Mouse (Mus musculus) lung, adult 18-20 months (tissue): Measurements from ENCODE around the gene Mafb.
A peak's percentile ranks its signal among the peaks of the same experiment; 100 is the strongest.

Experiments used
- DNase-seq, 2 experiments: peaks; one replicate each; pipeline ENCODE4 v3.0.0; 2022; ENCODE audit warnings: mixed read lengths in 2 of 2

Gene Mafb

DNA sequence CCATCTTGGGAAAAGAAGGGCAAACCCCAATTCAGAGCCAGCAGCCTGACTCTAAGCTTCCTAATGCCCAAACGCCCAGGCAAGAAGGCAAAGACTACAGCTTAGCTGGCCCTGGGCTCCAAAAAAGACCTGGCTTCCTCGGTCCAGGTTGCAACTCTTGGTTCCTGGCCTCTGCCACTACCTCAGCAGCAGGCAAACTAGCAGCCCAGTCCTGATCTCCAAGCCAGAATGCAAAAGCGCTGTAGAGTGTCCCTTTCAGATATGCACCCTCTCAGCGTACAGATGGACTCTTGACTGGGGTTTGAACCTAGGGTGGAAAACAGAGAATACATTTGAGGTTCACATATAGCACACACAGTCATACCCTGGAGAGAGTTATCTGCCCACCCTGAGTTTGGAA is 3.7 kb downstream of the Mafb start:
- no peak for DNase-seq

DNA sequence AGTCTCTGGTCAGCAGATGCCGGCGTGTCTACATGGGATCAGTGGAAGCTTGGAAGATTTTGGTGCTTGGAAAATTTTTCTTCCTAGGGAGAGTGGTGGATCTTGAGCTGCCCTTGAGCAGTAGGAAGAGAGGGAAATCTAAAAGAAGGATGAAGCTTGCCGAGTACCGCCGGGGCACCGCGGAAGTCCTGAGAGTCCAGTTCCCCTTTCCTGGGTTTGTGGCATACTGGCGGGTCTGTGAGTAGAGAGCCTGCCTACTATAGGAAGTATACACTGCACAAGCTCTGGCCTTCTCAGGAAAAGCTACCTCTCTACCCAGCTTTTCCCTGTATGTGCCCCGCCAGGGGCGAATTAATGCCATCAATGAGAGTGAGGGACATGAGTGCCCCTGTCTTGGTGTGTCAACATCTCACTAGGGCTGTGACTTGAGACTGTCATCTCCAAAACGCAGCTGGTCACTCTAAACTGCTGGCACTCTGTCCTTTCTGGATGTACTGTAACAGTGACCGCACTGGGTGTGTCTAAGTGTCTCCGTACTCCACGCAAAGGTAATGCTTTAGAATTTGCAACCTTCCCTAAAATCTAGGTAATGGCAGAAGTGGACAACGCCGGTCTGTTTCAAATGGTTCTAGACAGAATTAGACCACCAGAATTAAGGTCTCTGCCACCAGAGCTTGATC is 5.3 kb downstream of the Mafb start:
- no peak for DNase-seq

DNA sequence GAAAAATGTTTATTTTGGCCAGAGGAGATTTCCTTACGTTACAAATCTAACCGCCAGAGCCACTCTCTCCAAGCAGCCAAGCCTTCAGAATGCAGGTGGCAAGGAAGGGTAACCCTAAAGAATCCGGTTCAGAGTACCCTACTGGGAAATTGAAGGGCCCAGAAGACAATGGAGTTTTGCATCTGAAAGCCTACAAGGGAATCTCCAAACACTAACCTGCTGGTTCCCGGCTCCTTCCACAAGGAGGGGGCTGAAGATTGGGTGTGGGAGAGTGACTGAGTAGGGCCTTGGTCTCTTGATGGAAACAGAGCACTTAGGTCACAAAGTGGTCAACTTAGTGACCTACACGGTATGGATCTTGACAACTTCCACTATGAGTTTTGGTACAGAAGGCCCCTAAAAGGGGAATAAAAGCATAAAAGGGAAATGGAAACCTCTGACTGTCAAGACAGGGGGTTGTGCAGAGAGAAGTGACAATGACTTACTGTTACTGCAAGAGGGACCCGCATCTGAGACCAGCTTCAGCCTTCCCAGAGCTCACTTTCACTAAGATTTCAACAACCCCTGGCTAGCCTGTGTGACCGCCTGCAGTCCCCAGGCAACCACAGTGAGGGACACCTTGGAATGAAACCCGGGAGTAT is 6.5 kb downstream of the Mafb start:
- no peak for DNase-seq

DNA sequence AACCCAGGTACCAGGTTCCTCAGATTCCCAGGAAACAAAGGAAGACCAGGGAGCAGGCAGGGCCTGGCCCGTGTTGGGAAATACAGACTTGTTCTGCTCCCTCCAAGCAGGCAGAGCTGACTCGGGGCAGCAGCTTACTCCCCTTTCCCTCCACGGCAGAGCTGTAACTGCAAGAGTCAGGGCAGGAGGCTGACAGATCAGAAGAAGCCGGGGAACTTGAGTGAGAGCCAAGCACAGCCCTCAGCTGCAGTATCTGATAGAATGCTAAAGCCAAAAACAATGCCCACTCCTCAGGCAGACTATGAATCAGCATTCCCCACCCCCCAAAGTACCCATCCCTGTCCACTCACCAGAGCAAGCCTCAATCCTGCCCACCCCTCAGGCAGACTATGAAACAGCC is 8.0 kb downstream of the Mafb start:
- DNase-seq, result no peak

DNA sequence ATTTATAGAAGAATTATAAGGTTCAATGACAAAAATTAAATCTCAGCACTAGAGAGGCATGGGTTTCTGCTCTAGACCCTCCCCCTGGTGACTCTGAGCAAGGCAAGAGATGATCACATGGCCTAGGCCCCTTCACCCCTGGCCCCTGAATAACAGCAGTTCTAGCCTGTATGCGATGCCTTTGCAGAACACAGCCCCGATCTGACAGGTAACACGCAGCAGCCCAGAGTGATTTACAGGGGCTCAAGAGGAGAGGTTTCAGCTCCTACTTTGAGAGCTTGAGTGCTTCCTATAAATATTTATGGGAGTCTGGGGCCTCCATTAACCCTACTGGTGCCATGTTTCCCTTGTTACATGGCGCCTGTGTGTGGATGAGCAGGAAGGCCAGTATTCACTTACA is 9.4 kb downstream of the Mafb start:
- DNase-seq, result no peak

DNA sequence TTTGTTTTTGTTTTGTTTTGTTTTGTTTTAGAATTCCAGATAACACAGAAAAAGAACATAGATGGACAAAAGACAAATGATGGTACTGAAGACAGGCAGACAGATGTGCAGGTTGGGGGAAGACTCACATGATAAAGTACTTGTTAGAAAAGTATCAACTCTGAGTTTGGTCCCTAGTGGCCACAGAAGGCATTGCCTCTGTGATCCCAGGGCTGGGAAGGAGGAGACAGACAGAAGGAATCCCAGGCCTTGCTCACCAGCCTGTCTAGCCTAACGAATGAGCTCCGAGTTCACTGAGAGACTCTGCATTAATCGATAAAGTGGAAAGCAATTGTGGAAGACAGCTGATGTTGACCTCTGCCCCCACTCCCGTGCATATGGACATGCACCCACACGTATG is 10.7 kb downstream of the Mafb start:
- no peak for DNase-seq

DNA sequence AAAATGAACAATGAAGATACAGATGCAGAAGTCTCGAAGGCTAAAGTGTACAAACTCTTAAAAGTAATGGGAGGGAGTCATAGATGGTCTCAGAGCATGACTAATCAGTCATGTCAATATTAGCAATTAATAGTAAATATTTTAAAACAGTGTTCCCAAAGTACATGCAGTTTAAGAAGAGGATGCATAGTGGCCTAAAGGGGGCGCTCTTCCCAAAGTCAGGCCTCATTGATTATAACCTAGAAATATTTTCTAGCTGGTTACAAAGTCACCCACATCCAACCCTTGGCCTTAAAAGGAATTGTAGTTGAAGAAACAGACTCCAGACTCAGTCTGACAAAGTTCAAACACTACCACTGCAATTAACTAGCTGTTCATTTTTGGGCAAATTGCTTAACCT is 12.5 kb downstream of the Mafb start:
- no peak for DNase-seq

DNA sequence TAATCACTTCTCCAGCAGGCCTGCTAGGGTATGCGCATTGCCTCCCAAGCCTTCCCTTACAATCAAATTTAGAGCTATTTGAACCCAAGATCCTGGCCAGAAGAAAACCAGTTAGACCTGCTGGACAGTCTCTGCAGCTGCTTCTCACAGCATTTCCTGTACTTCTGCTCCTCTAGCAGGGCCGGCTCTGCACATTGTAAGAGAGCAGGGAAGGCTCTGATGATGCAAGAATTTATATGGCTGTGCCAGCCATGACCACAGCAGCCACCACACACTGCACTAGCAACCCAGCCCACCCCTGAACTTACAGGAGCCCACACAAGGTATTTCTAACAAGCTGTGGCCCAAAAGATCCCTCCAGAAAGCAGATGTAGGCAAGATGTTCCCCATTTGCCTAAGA is 13.3 kb downstream of the Mafb start:
- peak; percentile 13 to 38 for DNase-seq

DNA sequence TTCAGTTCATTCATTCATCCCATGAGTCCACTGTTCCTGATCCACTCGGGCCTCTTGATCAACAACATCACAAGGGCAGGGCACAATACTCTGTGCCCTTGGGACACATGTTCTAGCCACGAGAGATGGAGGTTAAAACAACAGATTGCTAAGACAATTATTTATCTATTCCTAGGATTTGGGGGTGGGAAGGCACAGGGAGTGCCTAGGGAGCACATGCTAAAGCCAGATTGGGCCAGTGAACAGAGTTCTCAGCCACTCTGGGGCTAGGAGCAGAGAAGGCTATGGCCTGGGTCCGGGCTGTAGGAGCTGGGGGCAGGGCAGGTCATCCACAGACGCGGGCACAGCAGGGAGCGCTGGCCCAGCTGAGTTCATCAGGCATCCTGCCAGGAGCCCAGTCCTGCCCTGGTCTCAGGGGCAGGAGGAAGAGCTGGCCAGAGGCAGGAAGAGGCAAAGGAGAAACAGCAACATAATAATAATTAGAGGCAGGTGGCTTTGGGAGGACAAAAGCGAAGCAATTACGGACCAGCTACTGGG is 15.8 kb downstream of the Mafb start:
- peak; percentile 17 to 25 for DNase-seq

DNA sequence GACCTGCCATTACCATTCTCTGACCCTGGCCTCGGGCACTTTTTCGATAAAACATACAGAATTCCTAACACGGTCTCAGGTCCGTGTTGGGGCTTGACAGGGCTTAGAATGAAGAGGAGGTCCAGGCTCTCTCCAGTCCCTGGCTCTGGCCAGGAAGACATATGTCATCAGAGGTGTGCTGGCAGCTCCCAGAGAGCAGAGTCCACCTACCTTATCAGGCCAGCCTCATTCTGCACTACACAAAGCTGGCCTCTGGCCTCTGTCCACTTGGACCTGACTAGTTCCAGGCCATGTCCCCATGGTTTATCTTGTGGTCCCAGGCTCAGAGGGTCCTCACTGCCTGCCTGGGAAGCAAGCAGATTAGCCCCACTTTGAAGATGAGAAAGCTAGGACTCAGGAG is 17.3 kb downstream of the Mafb start:
- DNase-seq, result no peak

DNA sequence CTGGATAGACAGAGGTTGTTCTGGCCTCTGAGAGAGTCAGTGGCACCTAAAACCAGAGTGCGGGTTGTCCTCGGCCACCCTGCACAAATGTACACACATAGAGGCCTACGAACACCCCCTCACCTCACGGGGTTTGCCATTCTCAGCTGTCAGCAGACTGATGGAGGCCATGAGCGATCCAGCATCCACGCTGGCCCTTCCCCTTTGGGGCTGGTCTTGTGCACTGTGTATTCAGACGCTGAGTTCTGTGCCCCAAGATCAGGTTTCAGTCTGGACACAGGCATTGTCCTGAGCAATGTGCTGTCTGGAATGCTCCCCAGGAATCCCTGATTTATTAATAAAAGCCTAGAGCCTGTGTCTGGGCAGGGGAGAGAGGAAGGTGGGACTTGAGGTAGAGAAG is 18.1 kb downstream of the Mafb start:
- DNase-seq, result no peak

DNA sequence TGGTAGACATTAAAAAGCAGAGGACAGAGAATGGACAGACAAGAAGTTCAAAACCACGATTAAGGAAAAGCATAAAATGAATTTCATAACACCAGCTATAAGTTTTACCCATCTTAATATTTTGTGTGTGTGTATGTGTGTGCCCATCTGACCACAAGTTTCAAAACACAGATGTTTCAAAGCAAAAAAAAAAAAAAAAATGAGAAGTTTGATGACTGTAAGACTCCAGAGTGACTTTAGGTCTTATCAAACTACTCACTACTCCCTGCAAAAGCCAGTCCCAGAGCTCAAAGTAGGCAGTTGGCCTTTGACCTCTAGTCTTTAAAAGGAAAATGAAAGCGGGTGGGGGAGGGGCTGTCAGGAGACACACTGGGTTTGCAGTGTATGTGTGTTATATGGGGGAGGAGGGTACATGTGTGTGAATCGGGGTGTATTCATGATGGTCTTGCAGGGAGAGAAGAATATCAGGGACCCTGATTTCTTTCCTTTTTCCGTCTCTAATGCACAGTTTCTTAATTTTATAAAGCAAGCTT is 18.7 kb downstream of the Mafb start:
- DNase-seq, result no peak

DNA sequence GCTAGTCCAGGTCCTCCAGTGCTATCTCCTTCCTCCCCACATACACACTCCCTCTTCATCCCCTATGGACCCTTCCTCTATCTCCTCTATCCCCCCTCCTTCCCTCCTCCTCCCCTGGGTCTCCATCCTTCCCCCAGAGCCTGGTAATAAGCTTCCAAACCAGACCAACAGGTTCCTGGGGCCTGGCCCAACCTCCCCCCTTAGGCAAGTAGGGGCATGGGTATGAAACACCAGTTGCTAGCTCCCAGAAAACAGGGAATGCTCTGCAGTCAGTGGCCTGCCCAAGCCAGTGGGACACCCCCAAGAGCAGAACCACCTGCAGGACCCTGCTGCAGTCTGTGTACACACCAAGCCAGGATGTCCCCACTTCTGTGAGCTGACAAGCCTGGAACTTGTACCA is 21.2 kb downstream of the Mafb start:
- DNase-seq, result no peak

DNA sequence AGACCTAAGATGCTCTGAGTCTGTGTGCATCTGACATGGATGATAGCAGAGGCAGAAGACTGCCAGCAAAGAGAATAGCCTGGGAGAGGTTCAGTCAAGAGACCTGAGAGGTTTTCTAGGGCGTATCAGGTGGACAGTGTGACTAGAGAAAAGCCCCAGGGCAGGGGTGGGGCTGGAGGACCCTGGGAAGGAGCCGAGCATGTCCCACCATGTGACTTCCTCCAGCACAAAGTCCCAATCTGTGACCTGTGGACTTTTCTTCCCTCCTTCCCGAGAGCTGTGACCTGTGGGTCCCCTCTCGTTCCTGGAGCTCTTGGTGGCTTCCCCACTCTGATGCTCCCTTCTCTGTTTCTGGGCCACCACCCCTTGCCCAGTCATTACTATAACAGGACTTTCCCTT is 26.7 kb downstream of the Mafb start:
- DNase-seq, result no peak

DNA sequence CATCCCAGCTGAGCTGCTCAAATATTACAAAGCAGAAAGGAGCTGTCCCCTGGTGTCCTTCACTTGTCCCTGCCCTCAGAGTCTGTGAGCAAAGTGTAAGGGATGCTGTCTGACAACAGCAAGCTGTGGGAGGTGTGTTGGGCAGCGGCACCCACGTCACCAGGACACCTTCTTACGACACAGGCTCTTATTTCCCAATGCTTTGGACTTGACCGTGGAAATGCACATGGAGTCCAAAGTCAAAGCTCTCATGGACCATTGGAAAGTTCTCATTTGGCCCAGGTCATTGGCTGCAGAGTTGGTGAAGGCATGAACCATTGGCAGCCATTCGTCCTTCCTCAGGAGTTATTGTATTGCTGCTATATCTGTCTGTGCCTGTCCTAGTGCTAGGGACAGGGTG is 27.3 kb downstream of the Mafb start:
- no peak for DNase-seq

DNA sequence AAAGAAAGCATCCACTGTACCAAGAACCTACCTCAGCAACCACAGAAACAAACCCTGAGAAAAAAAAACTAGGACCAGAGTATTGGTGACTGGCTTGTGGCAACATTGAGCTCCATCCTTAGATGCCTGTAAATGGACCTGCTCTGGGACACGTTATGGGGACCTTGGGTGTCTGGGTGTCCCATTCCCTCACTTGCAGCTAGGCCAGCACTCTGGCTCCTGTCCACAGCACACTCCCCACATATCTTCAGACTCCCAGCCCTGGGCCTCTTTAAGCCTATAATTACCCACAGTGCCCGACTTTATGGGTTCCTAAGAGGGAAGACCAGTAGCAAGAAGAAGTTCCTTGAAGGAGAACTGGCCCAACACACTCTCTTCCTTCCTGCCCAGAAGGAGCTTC is 30.8 kb downstream of the Mafb start:
- DNase-seq, result no peak

DNA sequence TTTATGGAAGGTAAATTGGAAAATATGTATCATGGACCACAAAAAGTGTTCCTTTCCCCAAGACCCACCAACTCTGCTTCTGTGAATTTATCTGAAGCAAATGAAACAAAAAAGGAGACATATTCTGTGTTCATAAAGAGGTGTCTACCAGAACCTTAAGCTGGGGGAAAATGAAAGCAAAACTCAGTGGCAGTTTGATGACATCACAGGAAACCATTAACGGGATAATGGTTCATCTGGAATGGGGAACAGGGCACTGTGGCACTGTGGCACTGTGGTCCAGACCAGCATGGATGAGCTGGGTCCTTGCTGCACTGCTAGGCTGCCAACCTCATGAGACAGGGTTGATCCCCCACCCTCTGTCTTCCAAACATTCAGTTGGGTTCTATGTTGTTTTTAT is 31.8 kb downstream of the Mafb start:
- DNase-seq, result peak in 1 of 2 experiments; percentile 24

DNA sequence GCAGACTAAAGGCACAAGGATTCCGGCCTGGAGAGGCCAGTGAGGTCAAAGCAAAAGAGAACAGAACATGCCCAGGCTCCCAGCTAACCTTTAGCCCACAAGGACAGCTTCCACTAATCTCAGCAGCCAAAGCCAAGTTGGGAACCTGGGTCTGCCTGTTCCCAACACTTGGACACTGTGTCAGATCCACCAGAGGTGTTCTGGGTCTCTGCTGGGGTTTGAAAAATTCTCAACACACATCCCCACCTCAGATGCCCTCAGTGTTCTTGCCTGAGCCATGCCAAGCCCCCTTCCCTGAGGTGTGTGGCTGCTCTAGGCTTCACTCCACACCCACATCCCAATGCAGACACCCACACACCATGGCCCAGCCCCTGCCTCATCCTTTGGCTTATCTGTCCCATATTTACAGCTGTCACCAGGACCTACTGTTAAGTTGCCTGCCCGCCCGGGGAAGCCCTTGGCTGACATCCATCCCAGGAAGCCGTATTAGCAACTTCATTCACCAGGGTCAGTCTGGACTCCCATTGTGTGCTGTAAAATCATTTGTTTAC is 32.7 kb downstream of the Mafb start, which contains the start of gene Gm826:
TSS of gene Gm826 (minus strand) at position 52 of the 551 bp plus-strand sequence.
- DNase-seq, result peak; percentile 36 to 57

DNA sequence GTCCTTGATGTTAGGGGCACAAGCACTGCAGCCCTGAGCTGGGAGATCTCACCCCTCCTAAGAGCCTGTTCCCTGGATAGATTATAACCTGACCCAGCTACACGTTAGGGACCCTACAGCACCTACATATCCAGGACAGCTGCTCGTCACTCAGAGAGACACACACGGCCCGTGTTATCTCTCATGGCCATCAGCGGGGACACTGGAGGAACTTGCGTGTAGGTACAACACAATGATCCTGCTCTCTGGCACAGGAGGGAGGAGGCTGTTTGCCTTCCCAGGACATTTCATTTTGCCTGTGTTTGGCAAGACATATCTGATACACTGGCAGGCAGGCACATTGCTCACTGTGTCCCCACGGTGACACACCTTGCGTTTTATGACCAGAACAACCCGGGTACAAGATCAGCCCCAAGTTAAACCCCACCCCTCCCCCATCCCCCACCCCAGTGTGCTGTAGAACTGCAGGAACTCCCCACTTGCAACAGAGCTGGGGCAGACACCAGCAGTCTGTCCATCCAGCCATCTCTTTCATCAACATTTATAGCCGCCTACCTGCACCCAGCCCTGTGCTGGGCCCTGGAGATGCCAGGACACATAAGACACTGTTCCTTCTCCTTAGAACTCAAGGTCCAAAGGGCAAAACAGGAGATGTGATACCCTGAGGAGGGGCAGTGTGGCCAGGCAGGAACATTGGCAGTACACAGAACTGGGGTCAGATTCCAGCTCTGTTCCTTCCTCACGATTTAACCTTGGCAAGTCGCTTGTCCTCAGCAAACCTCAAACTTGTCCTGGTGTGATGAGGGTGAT is 34.1 kb downstream of the Mafb start:
- no peak for DNase-seq

DNA sequence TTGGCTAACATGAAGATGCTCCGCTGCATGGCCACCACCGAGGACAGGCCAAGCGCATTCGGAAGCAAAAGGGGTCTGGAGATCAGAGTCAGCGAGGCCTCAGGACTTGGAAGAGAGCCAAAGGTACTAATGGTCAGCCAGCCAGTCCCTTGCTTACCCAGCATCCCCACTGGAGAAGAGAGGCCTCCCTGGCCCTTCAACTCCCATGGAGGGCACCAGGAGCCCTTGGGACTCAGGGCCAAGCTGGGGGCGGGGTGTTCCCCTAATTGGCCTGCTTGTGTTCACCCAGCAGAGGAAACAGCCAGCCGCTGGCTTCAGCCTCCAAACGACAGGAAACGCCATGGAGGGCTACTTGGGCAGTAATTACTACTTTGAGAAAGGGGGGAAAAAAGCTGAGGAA is 38.0 kb downstream of the Mafb start:
- DNase-seq, result peak in 1 of 2 experiments; percentile 4

DNA sequence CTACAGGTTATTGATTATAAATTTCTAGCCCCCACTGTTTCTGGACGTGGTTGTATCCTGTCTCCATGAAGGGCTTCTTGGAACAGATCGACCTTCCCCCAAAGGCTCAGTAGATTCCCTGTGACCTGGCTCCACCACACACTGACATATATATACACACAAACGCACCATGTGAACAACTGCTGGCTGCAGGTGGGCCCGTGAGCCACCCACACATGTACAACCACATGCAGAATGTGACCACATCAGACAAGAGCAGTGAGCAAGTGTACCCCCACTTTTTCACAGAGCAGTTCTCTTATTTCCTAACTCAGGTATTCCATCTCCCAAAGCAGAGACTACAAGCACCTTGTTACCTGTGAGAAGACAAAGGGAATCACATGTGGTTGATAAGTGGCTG is 39.1 kb downstream of the Mafb start:
- no peak for DNase-seq

DNA sequence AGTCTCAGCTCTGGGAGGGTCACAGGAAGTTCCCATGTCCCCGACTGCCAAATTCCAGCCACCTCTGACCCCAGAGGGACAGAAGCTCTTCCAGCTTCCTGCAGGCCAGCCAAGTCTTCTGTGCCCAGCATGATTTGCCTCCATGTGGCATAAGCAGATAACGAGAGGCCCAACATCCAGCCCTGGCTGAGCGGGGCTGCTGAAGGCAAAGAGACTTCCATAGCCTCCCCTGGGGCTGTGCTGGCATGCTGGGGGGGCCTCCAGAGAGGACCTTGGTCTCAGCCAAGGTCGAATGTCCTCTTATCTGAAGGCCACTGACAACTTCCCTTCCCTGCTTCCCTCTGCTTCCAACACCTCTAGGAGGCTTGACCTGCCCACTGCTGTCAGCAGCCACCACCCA is 39.7 kb downstream of the Mafb start:
- DNase-seq, result peak; percentile 67 to 68

DNA sequence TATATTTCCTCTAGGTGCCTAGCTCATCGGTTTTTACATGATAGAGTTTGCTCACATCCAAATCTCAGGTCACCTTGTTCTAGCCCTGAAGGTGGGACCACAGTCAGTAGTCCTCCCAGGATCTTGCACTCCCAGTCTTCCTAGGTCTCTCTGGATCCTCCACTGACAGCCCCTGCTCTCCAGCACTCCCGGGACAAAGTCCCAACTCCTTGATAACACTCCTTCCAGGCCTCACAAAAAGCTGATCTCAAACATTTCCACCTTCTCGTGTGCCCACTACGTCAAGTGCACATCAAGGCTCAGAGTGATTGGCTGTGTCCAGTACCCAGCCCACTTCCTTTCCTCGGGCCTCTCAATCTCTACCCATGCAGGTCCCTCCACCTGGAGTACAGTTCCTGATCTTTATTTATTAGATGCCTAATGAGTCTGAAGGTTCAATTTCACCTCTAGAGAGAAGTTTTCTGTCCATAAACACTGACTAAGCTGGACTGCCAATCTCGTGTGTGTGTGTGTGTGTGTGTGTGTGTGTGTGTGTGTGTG is 41.7 kb downstream of the Mafb start:
- no peak for DNase-seq
